Mouse (Mus musculus) thymus, adult 2 months (tissue): ENCODE results near the gene Dpm3. TPM values are rescaled to one million over a fixed set of nuclear protein-coding genes. Genes with fewer than 3 reads are reported as not detected.

Experiments used
- DNase-seq: peaks from one replicate; pipeline ENCODE4 v3.0.0; 2021
- H3K27ac ChIP-seq: fragments of 200-500 bp; 2 replicates; pipeline ENCODE4 v1.5.1; 2012; ENCODE audit warnings: low read length, control low read depth; ENCODE audit not compliant: control insufficient read depth, insufficient read depth
- H3K27me3 ChIP-seq: fragments of 200-500 bp; 2 replicates; pipeline ENCODE4 v1.6.1; 2012; ENCODE audit warnings: mild to moderate bottlenecking, low read length, moderate library complexity, mixed read lengths; ENCODE audit not compliant: control insufficient read depth, insufficient read depth
- H3K36me3 ChIP-seq: fragments of 200-500 bp; 2 replicates; pipeline ENCODE4 v1.6.1; 2012; ENCODE audit warnings: mild to moderate bottlenecking, low read length, moderate library complexity; ENCODE audit not compliant: control insufficient read depth, insufficient read depth
- H3K4me1 ChIP-seq: fragments of 200-500 bp; replicated peaks from 2 replicates; pipeline ENCODE4 v1.6.1; 2012; ENCODE audit warnings: low read length; ENCODE audit not compliant: control insufficient read depth, insufficient read depth
- H3K4me3 ChIP-seq: fragments of 200-500 bp; 2 replicates; pipeline ENCODE4 v1.5.1; 2012; ENCODE audit warnings: mild to moderate bottlenecking, low read length, control low read depth, moderate library complexity; ENCODE audit not compliant: control insufficient read depth, insufficient read depth
- CTCF ChIP-seq: fragments of 200-500 bp; IDR thresholded peaks from 2 replicates; pipeline ENCODE4 v1.5.1; 2012; ENCODE audit warnings: mild to moderate bottlenecking, control low read depth, low read length, moderate library complexity, borderline replicate concordance; ENCODE audit not compliant: control insufficient read depth, poor library complexity, insufficient read depth; ENCODE audit errors: extremely low read depth
- POLR2A ChIP-seq: fragments of 200-500 bp; IDR thresholded peaks from 2 replicates; pipeline ENCODE4 v1.6.1; 2012; ENCODE audit warnings: mild to moderate bottlenecking, low read length, control low read depth, moderate library complexity; ENCODE audit not compliant: control insufficient read depth, poor library complexity, insufficient read depth; ENCODE audit errors: extremely low read depth
- WGBS: fragments of 180-500 bp; shearing (Covaris S2); methylation state at CpG from one replicate; pipeline ENCODE4 v1.1.7; 2018; 5-methylcytosine and 5-hydroxymethylcytosine counted together
- polyA plus RNA-seq: library from polyadenylated mRNA; depleted of rRNA; stranded (reverse); fragments of >200 nt; gene quantifications from 2 replicates; pipeline ENCODE4 v1.2.3, GENCODE M21; 2012

Gene Dpm3
- polyA plus RNA-seq, 1 experiment: 588 TPM

DNA sequence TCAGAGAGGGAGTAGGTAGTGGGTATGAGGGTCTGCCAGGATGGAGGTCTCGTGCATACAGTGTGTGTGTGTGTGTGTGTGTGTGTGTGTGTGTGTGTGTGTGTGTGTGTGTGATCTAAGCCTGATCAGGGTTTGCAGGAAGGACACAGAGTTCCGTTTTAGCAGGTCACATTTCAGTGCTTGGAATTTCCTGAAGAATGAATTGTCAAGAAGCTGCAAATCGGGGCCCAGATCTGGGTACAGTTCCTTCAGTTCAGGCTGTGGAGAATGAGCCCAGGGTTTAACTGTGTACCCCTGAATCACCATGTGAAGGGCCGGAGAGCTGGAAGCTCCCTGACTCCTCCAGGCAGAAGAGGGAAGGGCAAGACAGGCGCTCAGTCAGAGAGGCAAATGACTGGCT, 28.1 kb downstream of the Dpm3 start:
- 81% methylated on average over 5 of the region's 5 CpGs for WGBS
- no peak for DNase-seq
- no peak for TF ChIP-seq CTCF
- no peak for TF ChIP-seq POLR2A
- H3K4me3 ChIP-seq: no peak overlapping the region
- peaks cover 7% of the 10 kb centered on the region for H3K4me1 ChIP-seq
- H3K36me3 ChIP-seq: no peaks in the 10 kb centered on the region
- H3K27me3 ChIP-seq: no peaks in the 10 kb centered on the region
- no peak overlapping the region for H3K27ac ChIP-seq

DNA sequence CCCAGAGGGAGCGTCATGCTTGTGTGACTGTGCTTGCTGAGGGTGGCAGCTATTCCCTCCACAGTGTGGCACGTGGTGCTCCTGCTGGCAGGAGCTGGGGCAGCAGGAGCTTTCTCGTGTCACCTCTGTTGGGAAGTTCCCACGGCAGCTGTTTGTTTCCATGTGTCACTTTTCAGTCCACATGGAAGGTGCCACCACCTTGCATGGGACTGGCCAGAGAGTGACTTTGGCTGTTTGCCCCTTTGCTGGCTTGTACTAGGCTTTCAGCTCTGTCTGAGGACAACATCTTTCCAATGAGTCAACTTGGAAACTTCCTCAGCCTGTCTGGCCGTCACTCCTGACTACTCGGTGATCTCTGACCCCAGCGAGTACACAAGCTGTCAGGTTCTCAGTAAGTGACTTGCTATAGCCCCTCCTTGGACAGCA, 29.4 kb downstream of the Dpm3 start:
- Histone ChIP-seq H3K4me3 (no peak overlapping the region), H3K36me3 (no peaks in the 10 kb centered on the region), H3K4me1 (peaks cover 15% of the 10 kb centered on the region), H3K27me3 (no peaks in the 10 kb centered on the region), H3K27ac (no peak overlapping the region)
- WGBS: 81% methylated on average over 7 of the region's 7 CpGs
- no peak for DNase-seq
- TF ChIP-seq POLR2A (no peak), CTCF (no peak)

DNA sequence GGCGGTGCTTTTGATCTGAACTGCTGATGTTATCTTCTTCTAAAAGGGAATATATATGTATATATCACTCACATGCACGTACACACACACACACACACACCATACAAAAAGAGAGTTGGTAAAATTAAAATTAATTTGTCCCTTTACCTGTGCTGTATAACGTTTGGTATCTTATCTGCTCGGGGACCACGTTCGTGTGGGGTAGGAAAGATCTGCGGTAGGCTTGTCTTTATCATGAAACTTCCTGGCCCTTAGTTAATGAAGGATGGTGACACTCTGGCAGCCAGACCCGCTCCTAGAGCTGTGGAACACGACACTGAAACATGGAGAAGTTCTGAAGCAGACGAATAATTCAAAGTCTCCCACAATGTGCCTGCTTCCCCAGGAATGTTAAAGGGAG, 32.7 kb downstream of the Dpm3 start:
- H3K27me3 ChIP-seq: no peaks in the 10 kb centered on the region
- 18% methylated on average over 10 of the region's 10 CpGs for WGBS
- no peak overlapping the region for H3K4me3 ChIP-seq
- no peak overlapping the region for H3K27ac ChIP-seq
- no peak for TF ChIP-seq CTCF
- TF ChIP-seq POLR2A: no peak
- H3K36me3 ChIP-seq: no peaks in the 10 kb centered on the region
- peaks cover 17% of the 10 kb centered on the region for H3K4me1 ChIP-seq
- no peak for DNase-seq

DNA sequence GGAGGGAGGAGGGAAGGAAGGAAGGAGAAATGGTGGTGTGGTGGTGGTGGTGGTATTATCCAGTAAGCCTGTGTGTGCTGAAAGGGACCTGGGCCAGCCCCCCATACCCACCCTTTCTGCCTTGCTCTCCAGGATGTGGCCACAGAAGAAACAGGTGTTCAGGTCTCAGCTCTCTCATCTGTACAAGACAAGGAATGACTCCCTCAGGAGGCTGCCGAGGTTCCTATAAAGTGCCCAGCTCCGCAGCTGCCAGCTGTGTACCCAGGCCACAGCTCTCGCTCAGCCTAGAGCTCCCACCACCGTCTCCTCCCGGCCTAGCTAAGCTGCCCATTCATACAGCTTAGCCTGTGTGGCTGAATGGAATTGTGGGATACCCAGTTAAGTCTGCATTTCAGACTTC, 33.1 kb downstream of the Dpm3 start:
- 6% methylated on average over 5 of the region's 5 CpGs for WGBS
- H3K36me3 ChIP-seq: no peaks in the 10 kb centered on the region
- H3K4me1 ChIP-seq: peaks cover 18% of the 10 kb centered on the region
- H3K27me3 ChIP-seq: no peaks in the 10 kb centered on the region
- H3K4me3 ChIP-seq: no peak overlapping the region
- peak; percentile 38 for DNase-seq
- TF ChIP-seq CTCF (no peak), POLR2A (no peak)
- no peak overlapping the region for H3K27ac ChIP-seq

DNA sequence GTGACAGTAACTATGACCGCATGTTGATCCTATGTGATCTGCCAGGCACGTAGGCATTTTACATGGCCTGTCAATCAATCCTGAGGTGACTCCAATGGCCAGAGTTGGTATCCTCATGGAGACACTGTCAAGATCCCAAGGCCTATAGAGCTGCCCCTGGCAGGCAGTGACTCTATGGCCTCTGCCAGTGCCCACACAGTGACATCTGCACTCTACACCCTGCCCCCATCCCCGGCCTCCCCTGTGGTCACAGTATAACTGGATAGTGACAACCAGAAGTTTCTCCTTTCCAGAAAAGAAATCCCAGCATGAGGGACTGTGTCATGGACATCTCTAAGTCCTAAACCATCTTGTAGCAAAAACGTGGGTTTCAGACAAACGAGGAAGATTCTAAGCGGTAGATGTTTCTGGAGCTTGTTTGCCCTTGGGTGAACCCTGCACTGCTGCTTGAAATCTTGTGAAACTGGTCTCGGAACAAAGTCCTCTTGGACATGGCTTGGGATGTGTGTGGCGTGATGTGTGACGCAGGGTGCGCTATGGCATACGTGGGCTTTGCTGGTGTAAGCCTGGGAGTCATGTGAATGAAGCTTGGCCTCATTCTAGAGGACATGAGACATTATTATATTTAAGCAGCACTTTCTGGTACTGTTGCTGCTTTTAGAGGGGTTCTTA, 34.2 kb downstream of the Dpm3 start:
- H3K4me3 ChIP-seq: no peak overlapping the region
- H3K27ac ChIP-seq: no peak overlapping the region
- no peak for DNase-seq
- H3K4me1 ChIP-seq: peaks cover 24% of the 10 kb centered on the region
- no peaks in the 10 kb centered on the region for H3K27me3 ChIP-seq
- no peaks in the 10 kb centered on the region for H3K36me3 ChIP-seq
- TF ChIP-seq CTCF (no peak), POLR2A (no peak)
- WGBS: 95% methylated on average over 11 of the region's 11 CpGs

DNA sequence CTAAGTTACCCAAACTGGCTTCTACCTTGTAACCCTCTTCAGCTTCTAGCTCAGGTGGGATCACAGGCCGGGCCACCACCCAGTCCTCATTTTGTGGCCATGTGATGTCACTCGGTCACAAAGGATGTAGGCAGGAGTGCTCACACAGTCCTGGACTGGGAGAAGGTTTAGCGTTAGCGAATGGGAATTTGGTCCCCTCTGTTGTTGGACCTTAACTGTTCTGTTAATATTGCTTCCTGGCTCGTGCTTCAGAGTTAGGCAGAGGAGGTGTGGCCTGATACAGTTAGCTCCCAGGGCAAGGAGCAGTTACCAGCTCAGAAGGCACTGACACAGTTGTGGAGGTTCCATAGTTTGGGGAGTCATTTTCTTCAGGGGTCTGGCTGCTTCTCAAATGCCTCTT, 35.0 kb downstream of the Dpm3 start:
- Histone ChIP-seq H3K4me1 (peaks cover 24% of the 10 kb centered on the region), H3K4me3 (no peak overlapping the region), H3K36me3 (no peaks in the 10 kb centered on the region), H3K27ac (no peak overlapping the region), H3K27me3 (no peaks in the 10 kb centered on the region)
- no peak for DNase-seq
- TF ChIP-seq CTCF (no peak), POLR2A (no peak)
- WGBS: 88% methylated on average over 5 of the region's 5 CpGs
